Mouse (Mus musculus): ENCODE measurements at regions not wholly inside any gene's neighbourhood (a gene's known extent, or its start where the extent isn't known, plus 50 kb on each side); places are given as distances from the start of the nearest gene placed in this dataset.

- Histone ChIP-seq H3K4me3 (ENCODE audit: insufficient read depth, poor library complexity, severe bottlenecking) (no peak overlapping the region), H3ac (ENCODE audit: control insufficient read depth, insufficient read length, low read depth) (no peak overlapping the region), H3K27me3 (ENCODE audit: control insufficient read depth, insufficient read depth, insufficient read length) (no peaks in the 10 kb centered on the region), H3K79me2 (ENCODE audit: control insufficient read depth, insufficient read depth) (no peaks in the 10 kb centered on the region), H3K79me3 (ENCODE audit: low read depth) (no peaks in the 10 kb centered on the region), H3K36me3 (ENCODE audit: control insufficient read depth, insufficient read depth) (no peaks in the 10 kb centered on the region)
- TF ChIP-seq CEBPB (IDR thresholded peaks at IDR 0.05; ENCODE audit: low read depth) = no peak
- TF ChIP-seq FOSL1 (IDR thresholded peaks at IDR 0.05; ENCODE audit: insufficient read depth, low read length, poor library complexity, severe bottlenecking) = no peak
- no peak for TF ChIP-seq CTCF (IDR thresholded peaks at IDR 0.05; ENCODE audit: control insufficient read depth, insufficient read depth, insufficient read length)
Measured at GRCm38 (mm10) chr4:8382125-8382417, 143.2 kb upstream of the Car8 start.

DNA sequence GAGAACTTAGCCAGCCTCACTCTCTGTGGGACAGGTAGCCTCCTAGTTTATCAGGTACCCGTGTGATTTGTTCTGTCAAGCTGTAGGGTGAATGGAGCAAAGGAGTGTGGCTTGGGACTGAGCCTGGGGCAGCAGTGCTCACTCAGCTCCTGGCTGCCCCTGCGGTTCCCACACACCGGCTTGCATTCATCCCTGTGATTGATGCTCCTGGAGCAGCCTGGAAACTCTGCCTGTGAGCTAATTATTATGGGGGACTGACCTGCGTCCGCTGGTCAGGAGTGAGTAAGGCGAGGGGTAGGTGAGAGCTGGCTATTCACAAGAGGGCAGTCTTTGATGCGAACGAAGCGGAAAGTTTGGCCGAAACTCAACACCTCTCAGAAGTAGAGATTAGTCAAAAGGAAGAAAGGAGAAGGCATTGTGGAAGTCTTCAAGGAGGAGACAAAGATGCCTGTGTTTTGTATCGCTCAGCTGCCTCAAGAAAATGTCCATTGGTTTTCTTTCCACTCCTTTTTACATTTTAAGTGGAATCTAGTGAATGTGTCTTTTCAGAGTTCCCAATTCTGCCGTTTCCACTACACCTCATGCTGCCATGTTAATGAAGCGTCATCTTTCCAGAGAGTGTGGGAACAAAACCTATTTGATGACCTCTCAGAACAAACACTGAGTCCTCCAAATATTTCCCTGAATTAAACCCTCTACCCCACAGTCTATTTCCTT is 142.7 kb upstream of the Car8 start:
- H3K27me3 ChIP-seq (ENCODE audit: control insufficient read depth, insufficient read depth, insufficient read length) = no peaks in the 10 kb centered on the region
- H3ac ChIP-seq (ENCODE audit: control insufficient read depth, insufficient read length, low read depth) = no peak overlapping the region
- H3K4me3 ChIP-seq (ENCODE audit: insufficient read depth, poor library complexity, severe bottlenecking) = no peak overlapping the region
- no peaks in the 10 kb centered on the region for H3K79me3 ChIP-seq (ENCODE audit: low read depth)
- no peak for TF ChIP-seq USF1 (IDR thresholded peaks at IDR 0.05; ENCODE audit: low read depth)
- H3K79me2 ChIP-seq (ENCODE audit: control insufficient read depth, insufficient read depth) = no peaks in the 10 kb centered on the region
- no peaks in the 10 kb centered on the region for H3K36me3 ChIP-seq (ENCODE audit: control insufficient read depth, insufficient read depth)

DNA sequence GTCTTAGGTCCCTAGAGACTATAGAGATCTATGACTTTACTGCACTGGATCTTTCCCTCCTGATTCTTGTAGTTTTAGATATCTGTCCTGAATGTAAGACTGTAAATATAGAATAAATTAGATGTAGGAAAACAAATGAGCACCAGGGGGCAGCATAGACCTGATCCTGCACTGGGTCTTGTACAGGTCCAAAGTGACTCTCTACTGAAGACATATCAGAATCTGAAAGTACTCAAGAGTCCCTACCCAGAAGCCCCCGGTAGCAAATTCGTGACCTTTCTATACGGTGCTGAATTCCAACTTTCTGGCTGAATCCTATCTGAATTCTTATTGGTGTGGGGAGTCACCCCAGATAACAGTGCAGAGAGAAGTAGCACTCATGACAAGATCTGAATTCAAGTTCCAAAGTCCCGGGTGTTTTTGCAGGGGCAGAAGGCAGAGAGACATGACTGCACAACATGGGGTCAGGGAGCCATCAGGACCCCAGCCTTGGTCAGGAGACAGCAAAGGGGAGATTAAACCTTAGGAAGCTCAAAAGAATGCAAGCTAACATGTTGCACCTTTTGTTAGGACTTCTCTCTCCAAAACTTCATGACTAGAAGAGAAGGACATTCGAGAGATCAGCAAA is 142.0 kb upstream of the Car8 start:
- Histone ChIP-seq H3ac (ENCODE audit: control insufficient read depth, insufficient read length, low read depth) (no peak overlapping the region), H3K36me3 (ENCODE audit: control insufficient read depth, insufficient read depth) (no peaks in the 10 kb centered on the region), H3K27me3 (ENCODE audit: control insufficient read depth, insufficient read depth, insufficient read length) (no peaks in the 10 kb centered on the region), H3K4me3 (ENCODE audit: insufficient read depth, poor library complexity, severe bottlenecking) (no peak overlapping the region), H3K79me3 (ENCODE audit: low read depth) (no peaks in the 10 kb centered on the region), H3K79me2 (ENCODE audit: control insufficient read depth, insufficient read depth) (no peaks in the 10 kb centered on the region)
- no peak for TF ChIP-seq USF1 (IDR thresholded peaks at IDR 0.05; ENCODE audit: low read depth)

- H3K4me3 ChIP-seq (ENCODE audit: insufficient read depth, poor library complexity, severe bottlenecking) = no peak overlapping the region
- H3K79me3 ChIP-seq (ENCODE audit: low read depth) = no peaks in the 10 kb centered on the region
- H3ac ChIP-seq (ENCODE audit: control insufficient read depth, insufficient read length, low read depth) = no peak overlapping the region
- no peaks in the 10 kb centered on the region for H3K36me3 ChIP-seq (ENCODE audit: control insufficient read depth, insufficient read depth)
- H3K79me2 ChIP-seq (ENCODE audit: control insufficient read depth, insufficient read depth) = no peaks in the 10 kb centered on the region
- no peak for TF ChIP-seq USF1 (IDR thresholded peaks at IDR 0.05; ENCODE audit: low read depth)
- TF ChIP-seq CEBPB (IDR thresholded peaks at IDR 0.05; ENCODE audit: low read depth) = no peak
- no peak for TF ChIP-seq MYOG (IDR thresholded peaks at IDR 0.05; ENCODE audit: control insufficient read depth, extremely low read depth, insufficient read length)
- no peak for TF ChIP-seq MYOD1 (IDR thresholded peaks at IDR 0.05; ENCODE audit: control insufficient read depth, insufficient read length, low read depth)
- no peak for TF ChIP-seq CTCF (IDR thresholded peaks at IDR 0.05; ENCODE audit: control insufficient read depth, insufficient read depth, insufficient read length)
- TF ChIP-seq MAX (IDR thresholded peaks at IDR 0.05) = no peak
- TF ChIP-seq FOSL1 (IDR thresholded peaks at IDR 0.05; ENCODE audit: insufficient read depth, low read length, poor library complexity, severe bottlenecking) = no peak
- no peaks in the 10 kb centered on the region for H3K27me3 ChIP-seq (ENCODE audit: control insufficient read depth, insufficient read depth, insufficient read length)
Measured at GRCm38 (mm10) chr4:8374737-8375489, 136.1 kb upstream of the Car8 start.

- no peak overlapping the region for H3ac ChIP-seq (ENCODE audit: control insufficient read depth, insufficient read length, low read depth)
- no peaks in the 10 kb centered on the region for H3K79me2 ChIP-seq (ENCODE audit: control insufficient read depth, insufficient read depth)
- no peak overlapping the region for H3K4me3 ChIP-seq (ENCODE audit: insufficient read depth, poor library complexity, severe bottlenecking)
- no peaks in the 10 kb centered on the region for H3K36me3 ChIP-seq (ENCODE audit: control insufficient read depth, insufficient read depth)
- TF ChIP-seq MYOG (IDR thresholded peaks at IDR 0.05; ENCODE audit: control insufficient read depth, extremely low read depth, insufficient read length) (no peak), CTCF (IDR thresholded peaks at IDR 0.05; ENCODE audit: control insufficient read depth, insufficient read depth, insufficient read length) (no peak)
- H3K27me3 ChIP-seq (ENCODE audit: control insufficient read depth, insufficient read depth, insufficient read length) = no peaks in the 10 kb centered on the region
- H3K79me3 ChIP-seq (ENCODE audit: low read depth) = no peaks in the 10 kb centered on the region
Measured at GRCm38 (mm10) chr4:8374061-8374460, 135.2 kb upstream of the Car8 start.

- H3K79me2 ChIP-seq (ENCODE audit: control insufficient read depth, insufficient read depth) = no peaks in the 10 kb centered on the region
- H3K27me3 ChIP-seq (ENCODE audit: control insufficient read depth, insufficient read depth, insufficient read length) = no peaks in the 10 kb centered on the region
- no peaks in the 10 kb centered on the region for H3K79me3 ChIP-seq (ENCODE audit: low read depth)
- H3K4me3 ChIP-seq (ENCODE audit: insufficient read depth, poor library complexity, severe bottlenecking) = no peak overlapping the region
- TF ChIP-seq MYOG (IDR thresholded peaks at IDR 0.05; ENCODE audit: control insufficient read depth, extremely low read depth, insufficient read length) (no peak), FOSL1 (IDR thresholded peaks at IDR 0.05; ENCODE audit: insufficient read depth, low read length, poor library complexity, severe bottlenecking) (no peak), CEBPB (IDR thresholded peaks at IDR 0.05; ENCODE audit: low read depth) (no peak), MAX (IDR thresholded peaks at IDR 0.05) (no peak), MYOD1 (IDR thresholded peaks at IDR 0.05; ENCODE audit: control insufficient read depth, insufficient read length, low read depth) (no peak), CTCF (IDR thresholded peaks at IDR 0.05; ENCODE audit: control insufficient read depth, insufficient read depth, insufficient read length) (no peak), USF1 (IDR thresholded peaks at IDR 0.05; ENCODE audit: low read depth) (no peak)
- no peak overlapping the region for H3ac ChIP-seq (ENCODE audit: control insufficient read depth, insufficient read length, low read depth)
- no peaks in the 10 kb centered on the region for H3K36me3 ChIP-seq (ENCODE audit: control insufficient read depth, insufficient read depth)
Measured at GRCm38 (mm10) chr4:8372069-8372468, 133.2 kb upstream of the Car8 start.
